Mouse (Mus musculus) duodenum, adult 2 months (tissue): ENCODE results near the gene Kank3. TPM values are rescaled to one million over a fixed set of nuclear protein-coding genes. Genes with fewer than 3 reads are reported as not detected.

Source experiments
- polyA plus RNA-seq: library from polyadenylated mRNA; depleted of rRNA; stranded (reverse); fragments of >200 nt; gene quantifications from 2 replicates; pipeline ENCODE4 v1.2.3, GENCODE M21; 2012; ENCODE audit warnings: low replicate concordance; rRNA removed

Kank3 gene
- 13.8 and 18.4 TPM in 2 replicates for polyA plus RNA-seq

DNA sequence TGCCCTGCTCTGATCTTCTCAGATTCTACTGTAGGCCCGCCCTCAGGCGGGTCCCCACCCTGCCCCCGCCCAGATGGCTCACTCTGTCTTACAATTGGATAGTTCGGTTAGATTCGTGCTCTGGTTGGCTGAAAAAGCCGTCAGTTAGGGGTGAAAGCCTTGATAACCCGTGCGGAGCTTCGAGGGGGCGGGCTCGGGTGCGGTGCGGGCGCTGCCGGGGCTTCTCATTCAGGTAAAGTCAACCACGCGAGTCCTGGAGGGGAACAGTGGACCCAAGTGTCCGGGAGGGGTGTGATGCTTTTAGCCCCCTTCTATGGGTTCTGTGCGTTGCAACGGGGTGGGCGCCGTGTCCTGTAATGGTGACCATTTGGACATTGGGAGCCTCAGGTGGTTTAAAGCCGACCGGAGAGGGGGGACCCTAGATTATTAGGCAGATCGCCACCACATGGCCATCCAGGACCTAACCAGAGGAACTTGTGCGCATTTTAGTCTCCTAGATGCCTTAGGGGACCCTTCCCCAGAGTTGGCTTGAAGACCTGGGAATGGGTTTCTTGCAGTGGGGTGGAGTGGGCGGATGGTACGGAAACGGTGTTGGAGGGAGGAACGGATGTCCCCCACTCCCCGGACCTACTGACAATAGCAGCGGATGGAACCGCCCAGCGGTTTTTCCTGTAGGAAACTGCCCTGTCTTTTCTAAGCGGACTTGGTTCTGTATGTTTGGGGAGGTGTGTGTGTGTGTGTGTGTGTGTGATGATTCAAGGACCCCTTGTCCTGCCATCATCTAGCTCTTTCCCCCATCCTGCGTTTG lies at the start of gene Kank3:
TSS of gene Kank3 (plus strand) at position 186 of the 808 bp plus-strand sequence.

DNA sequence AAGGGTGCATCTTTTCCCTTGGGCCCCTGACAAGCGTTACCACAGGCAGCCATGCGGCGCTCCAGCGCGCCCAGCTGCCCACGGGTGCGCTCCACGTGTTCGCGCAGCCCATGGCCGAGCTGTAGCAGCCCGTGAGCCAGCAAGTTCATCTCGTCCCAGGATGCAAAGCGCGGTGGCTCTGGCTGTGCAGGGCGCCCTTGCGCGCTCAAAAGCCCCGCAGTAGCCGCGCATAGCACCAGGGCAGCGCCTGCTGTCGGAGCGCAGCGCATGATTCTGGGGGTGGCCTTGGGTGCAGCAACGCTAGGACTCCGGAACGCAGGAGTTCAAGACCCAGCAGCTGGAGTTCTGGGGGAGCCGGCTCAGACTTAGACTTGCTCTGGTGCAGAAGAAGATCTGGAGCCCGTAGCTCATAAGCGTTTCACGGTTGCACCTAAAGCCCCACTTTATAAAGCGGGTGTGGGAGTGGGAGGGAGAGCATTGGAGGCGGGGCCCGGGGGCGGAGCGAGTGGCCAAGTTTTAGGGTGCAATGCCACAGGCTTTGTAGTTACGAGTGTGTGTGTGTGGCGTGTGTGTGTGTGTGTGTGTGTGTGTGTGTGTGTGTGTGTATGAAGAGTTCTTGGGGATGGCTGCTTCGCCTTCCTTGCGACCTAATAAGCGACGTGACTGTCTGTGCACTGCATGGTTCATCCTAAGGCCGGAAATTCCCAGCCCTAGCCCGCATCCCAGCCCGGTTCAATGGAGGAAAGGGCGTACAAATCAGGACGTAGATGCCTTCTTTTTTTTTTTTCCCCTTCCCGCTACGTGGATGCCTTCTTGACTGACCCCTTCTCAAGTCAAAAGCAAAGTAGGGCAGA lies 29.0 kb upstream of the Kank3 start, which contains the start of gene Angptl4:
TSS of gene Angptl4 (minus strand) at position 707 of the 854 bp plus-strand sequence.

DNA sequence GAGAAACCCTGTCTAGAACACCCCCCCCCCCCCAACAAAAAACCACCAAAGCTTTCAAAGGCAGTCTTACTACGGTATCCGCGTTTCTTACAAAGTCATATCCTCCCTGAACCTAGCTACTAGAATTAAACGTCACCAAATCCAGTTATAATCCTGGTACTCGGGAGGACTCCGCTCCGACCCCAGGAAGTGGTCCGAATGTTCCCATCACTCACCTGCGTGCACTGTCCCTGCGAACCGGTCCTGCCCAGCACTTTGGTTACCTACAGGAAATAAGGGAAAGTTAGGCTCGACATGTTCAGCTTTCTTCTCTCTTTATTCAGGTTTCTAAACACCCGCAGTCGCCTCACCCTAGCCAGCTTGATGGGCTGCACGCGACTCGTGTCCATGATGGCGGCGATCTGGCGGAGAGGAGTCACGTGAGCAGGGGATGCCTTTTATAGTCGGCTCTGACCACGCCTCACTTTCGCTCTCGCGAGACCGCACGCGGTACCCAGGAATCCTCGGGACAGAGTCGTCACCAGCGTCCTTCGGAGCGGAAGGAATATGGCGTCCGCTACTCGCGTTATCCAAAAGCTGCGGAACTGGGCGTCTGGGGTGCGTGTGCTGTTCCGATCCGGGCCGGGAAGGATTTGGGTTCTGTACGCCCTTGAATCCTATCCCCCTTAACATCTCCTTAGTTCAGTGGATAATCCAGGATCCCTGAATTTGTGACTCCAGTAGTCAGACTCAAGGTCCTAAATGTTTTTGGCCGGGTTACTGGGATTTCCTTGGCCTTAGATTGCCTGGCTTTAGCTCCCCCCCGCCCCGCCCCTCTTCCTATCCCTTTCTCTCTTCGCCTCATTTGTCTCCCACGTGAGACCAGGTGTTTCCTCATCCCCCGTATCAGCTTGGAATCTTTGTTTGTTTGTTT lies 14.0 kb downstream of the Kank3 start, which contains the start of the genes Rps28 and Ndufa7:
TSS of gene Rps28 (minus strand) at position 479 of the 913 bp plus-strand sequence.
TSS of gene Ndufa7 (plus strand) at position 489 of the 913 bp plus-strand sequence.

DNA sequence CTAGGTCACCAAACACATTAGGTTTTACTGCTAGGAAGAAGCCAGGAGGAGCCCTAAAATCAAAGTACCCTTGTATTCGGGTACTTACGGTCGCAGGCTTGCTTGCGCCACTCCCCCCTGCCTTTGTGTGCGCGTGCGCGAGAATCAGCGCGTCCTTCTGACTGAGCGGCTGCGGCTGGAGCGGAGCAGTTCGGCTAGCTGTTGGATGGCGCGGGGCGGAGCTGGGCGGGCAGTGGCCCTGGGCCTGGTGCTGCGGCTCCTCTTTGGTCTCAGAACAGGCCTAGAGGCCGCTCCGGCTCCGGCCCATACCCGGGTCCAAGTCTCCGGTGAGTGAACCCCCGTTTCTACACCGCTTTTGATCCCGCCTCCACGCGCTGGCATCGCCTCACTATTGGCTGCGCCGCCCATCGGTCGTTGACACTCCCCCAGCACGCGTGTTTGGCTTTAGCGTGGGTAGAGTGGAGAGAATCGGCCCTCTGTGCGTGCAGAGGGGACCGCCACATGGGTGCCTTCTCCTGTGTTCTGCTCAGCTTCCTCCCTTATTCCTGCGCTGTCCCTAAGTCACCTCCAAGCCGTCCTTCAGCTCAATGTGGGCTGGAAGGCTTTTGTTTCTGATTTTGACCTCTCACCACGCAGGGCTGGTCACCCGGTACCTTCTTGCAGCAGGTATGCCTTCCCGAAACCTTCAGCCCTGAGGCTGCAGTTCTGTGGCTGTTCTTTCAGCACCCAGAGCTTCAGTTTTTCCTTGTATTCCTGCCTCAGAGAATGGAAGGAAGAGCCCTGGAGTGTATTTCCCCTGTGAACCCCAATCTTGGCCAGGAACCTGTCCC lies 32.9 kb downstream of the Kank3 start, which contains the start of gene Cd320:
TSS of gene Cd320 (plus strand) at position 126 of the 830 bp plus-strand sequence.

Other genes starting within 250 kb of the Kank3 start
- gene Zfp414, start 181.4 kb upstream of the Kank3 start, polyA plus RNA-seq = 40.3 and 53.5 TPM in 2 replicates
- 1.3 TPM in 1 of 2 replicates, not detected in the other for gene Pram1, start 172.5 kb upstream of the Kank3 start, polyA plus RNA-seq
- gene Hnrnpm, start 123.7 kb upstream of the Kank3 start, polyA plus RNA-seq = 47.0 and 51.6 TPM in 2 replicates
- gene March2, start 91.8 kb upstream of the Kank3 start, polyA plus RNA-seq = 51.8 and 80.7 TPM in 2 replicates
- 313 and 378 TPM in 2 replicates for gene Rab11b, start 50.0 kb upstream of the Kank3 start, polyA plus RNA-seq
- gene Angptl4, start 28.7 kb upstream of the Kank3 start, polyA plus RNA-seq = 30.9 and 75.7 TPM in 2 replicates
- 251 and 364 TPM in 2 replicates for gene Rps28, start 14.0 kb downstream of the Kank3 start, polyA plus RNA-seq
- gene Ndufa7, start 14.1 kb downstream of the Kank3 start, polyA plus RNA-seq = 339 and 519 TPM in 2 replicates
- gene Cd320, start 32.6 kb downstream of the Kank3 start, polyA plus RNA-seq = 18.6 and 19.9 TPM in 2 replicates
- gene Gm7029, start 63.3 kb downstream of the Kank3 start, polyA plus RNA-seq = not detected in 2 replicates
- gene Kifc1, start 80.1 kb downstream of the Kank3 start, polyA plus RNA-seq = 7.3 and 8.5 TPM in 2 replicates
- gene Platr17, start 94.6 kb downstream of the Kank3 start, polyA plus RNA-seq = 0.24 TPM in 1 of 2 replicates, not detected in the other
- gene Daxx, start 98.9 kb downstream of the Kank3 start, polyA plus RNA-seq = 42.4 and 47.2 TPM in 2 replicates
- 220 and 430 TPM in 2 replicates for gene Tapbp, start 105.4 kb downstream of the Kank3 start, polyA plus RNA-seq
- 65.9 and 84.1 TPM in 2 replicates for gene Zbtb22, start 105.4 kb downstream of the Kank3 start, polyA plus RNA-seq
- 88.3 and 111 TPM in 2 replicates for gene Rgl2, start 119.0 kb downstream of the Kank3 start, polyA plus RNA-seq
- gene Pfdn6, start 129.8 kb downstream of the Kank3 start, polyA plus RNA-seq = 6.1 and 14.4 TPM in 2 replicates
- 10.8 and 15.6 TPM in 2 replicates for gene Wdr46, start 130.1 kb downstream of the Kank3 start, polyA plus RNA-seq
- gene B3galt4, start 141.0 kb downstream of the Kank3 start, polyA plus RNA-seq = 27.8 and 35.0 TPM in 2 replicates
- gene Vps52, start 145.3 kb downstream of the Kank3 start, polyA plus RNA-seq = 50.7 and 52.9 TPM in 2 replicates
- gene Rps18, start 145.5 kb downstream of the Kank3 start, polyA plus RNA-seq = 196 and 219 TPM in 2 replicates
- gene H2-K1, start 189.8 kb downstream of the Kank3 start, polyA plus RNA-seq = 4,063 and 9,745 TPM in 2 replicates
- gene Ring1, start 214.2 kb downstream of the Kank3 start, polyA plus RNA-seq = 22.1 and 26.1 TPM in 2 replicates
- 73.6 and 117 TPM in 2 replicates for gene H2-Ke6, start 217.5 kb downstream of the Kank3 start, polyA plus RNA-seq
- gene Slc39a7, start 221.2 kb downstream of the Kank3 start, polyA plus RNA-seq = 161 and 163 TPM in 2 replicates
- gene Rxrb, start 221.3 kb downstream of the Kank3 start, polyA plus RNA-seq = 73.7 and 88.7 TPM in 2 replicates
- 1.3 and 6.3 TPM in 2 replicates for gene Col11a2, start 228.9 kb downstream of the Kank3 start, polyA plus RNA-seq